Mouse (Mus musculus): Measurements from ENCODE around the gene Fryl.

DNA sequence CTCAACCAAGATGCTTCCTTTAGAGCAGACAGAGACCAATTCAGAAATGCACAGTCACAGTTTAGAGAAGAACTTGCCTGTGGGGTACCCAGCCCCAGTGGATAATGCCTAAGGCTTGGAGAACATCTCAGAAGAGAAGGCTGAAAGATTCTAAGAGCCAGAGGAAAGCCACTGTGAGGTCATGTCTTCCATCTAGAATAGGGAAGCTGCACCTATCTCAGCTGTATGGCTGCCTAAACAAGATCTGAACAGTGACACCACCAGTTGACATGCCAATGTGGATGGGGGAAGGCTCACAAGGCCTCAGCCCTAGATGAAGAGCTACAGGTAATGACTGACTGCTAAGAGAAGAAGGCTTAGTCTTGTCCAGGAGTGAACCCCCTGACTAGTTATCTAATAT, 27.6 kb upstream of the Fryl start:
- TF ChIP-seq POLR2A (IDR thresholded peaks at IDR 0.05; ENCODE audit: borderline replicate concordance, extremely low read depth, low read depth, low read length) (no peak), CTCF (IDR thresholded peaks at IDR 0.05; ENCODE audit: insufficient read depth, low read length) (no peak)
